In genomic region chr2:104218588-104219065, GRCm38 (mm10) we compare ENCODE assay signal across 13 mouse cellular contexts.
DNase-seq lines count a peak whose midpoint lies in the region; ATAC-seq and TF ChIP-seq lines count a peak whose summit lies in the region.
"Had no signal": no experiment of that assay in that cellular context is flagged by ENCODE, and none has a peak within 500 bp of the region (broad histone marks: within the 10 kb centered on the region; RNA-seq: fewer than 3 reads in every experiment).

No protein-coding gene starts in this region.

- DNase-seq in left cerebral cortex, adult 2 months (ENCODE audit: extremely low spot score in 1 of 2, low spot score in 2 of 2) = no peak
- DNase-seq in left cerebral cortex, postnatal 36 days (ENCODE audit: low spot score in 2 of 2) = no peak
- peak; percentile 38 for DNase-seq in embryonic facial prominence, embryonic 11.5 days (ENCODE audit: low spot score)
- peak; percentile 38 for DNase-seq in forelimb bud, embryonic 11.5 days (ENCODE audit: low read depth, low spot score)
- DNase-seq in lung, postnatal 4 days = peak; percentile 24 to 63
- DNase-seq in c-Kit-positive CD71-positive TER-119-positive erythroid progenitor cells, embryonic 14.5 days (ENCODE audit: low spot score) = no peak
- no peak for DNase-seq in spleen, adult 12 weeks (ENCODE audit: low spot score)
- DNase-seq: heart, adult 11 months; heart, postnatal 4 days; thymus, postnatal 4 days had no signal

- no peak overlapping the region for H3K4me3 ChIP-seq in left cerebral cortex, adult 2 months
- no peak overlapping the region for H3K4me3 ChIP-seq in embryonic facial prominence, embryonic 11.5 days (ENCODE audit: low read depth, low read length)

- 35% methylated on average over 9 of the region's 9 CpGs for WGBS in embryonic facial prominence, embryonic 11.5 days

- no peak overlapping the region for H3K9ac ChIP-seq in embryonic facial prominence, embryonic 11.5 days (replicated peaks; ENCODE audit: low read length)
- H3K9ac ChIP-seq: liver, embryonic 14.5 days had no signal

- no peaks in the 10 kb centered on the region for H3K4me1 ChIP-seq in embryonic facial prominence, embryonic 11.5 days (ENCODE audit: control insufficient read depth, insufficient read depth, low read length)

- no peak; the same call in 1 of the 2 replicates for ATAC-seq in embryonic facial prominence, embryonic 11.5 days (replicated peaks; ENCODE audit: insufficient number of reproducible peaks, low FRiP score, low TSS enrichment, low read depth)
- no peak for ATAC-seq in megakaryocyte progenitor cell, adult 5-6 weeks (replicated peaks; ENCODE audit: poor library complexity)

- H3K4me2 ChIP-seq in embryonic facial prominence, embryonic 11.5 days (ENCODE audit: low read depth, low read length) = no peak overlapping the region

- intact Hi-C loops in left cerebral cortex, adult 2 months (cut with DNase I) = no loop called here
- intact Hi-C loops in left cerebral cortex, postnatal 36 days (cut with DNase I) = no loop called here

- H3K27me3 ChIP-seq in embryonic facial prominence, embryonic 11.5 days (ENCODE audit: control insufficient read depth, insufficient read depth, low read length) = no peaks in the 10 kb centered on the region
- H3K27me3 ChIP-seq: CH12.LX had no signal

- TF ChIP-seq CTCF in left cerebral cortex, adult 2 months (IDR thresholded peaks at IDR 0.05) = no peak

- H3K9me3 ChIP-seq in embryonic facial prominence, embryonic 11.5 days (replicated peaks; ENCODE audit: control insufficient read depth, low read length) = no peaks in the 10 kb centered on the region

- no peaks in the 10 kb centered on the region for H3K36me3 ChIP-seq in embryonic facial prominence, embryonic 11.5 days (replicated peaks; ENCODE audit: control insufficient read depth, insufficient read depth, low read depth, low read length)

- H3K27ac ChIP-seq in left cerebral cortex, adult 2 months = 0 out of 2 replicates have a peak overlapping the region, but pooled peaks have one; percentile 25
- H3K27ac ChIP-seq in embryonic facial prominence, embryonic 11.5 days (replicated peaks; ENCODE audit: low read depth, low read length) = no peak overlapping the region
- H3K27ac ChIP-seq: liver, embryonic 14.5 days had no signal

Comparison
In these comparisons a context has a peak if more than half of its experiments do, and no peak if none do; other contexts are left out.
1. DNase-seq: peak in embryonic facial prominence, embryonic 11.5 days (single experiment), forelimb bud, embryonic 11.5 days (single experiment) and lung, postnatal 4 days (2 of 2); none in left cerebral cortex, adult 2 months (0 of 2), left cerebral cortex, postnatal 36 days (0 of 2), c-Kit-positive CD71-positive TER-119-positive erythroid progenitor cells, embryonic 14.5 days (single experiment) and spleen, adult 12 weeks (single experiment).